Mouse (Mus musculus): ENCODE measurements at regions not wholly inside any gene's neighbourhood (a gene's known extent, or its start where the extent isn't known, plus 50 kb on each side); places are given as distances from the start of the nearest gene placed in this dataset.
A peak's percentile ranks its signal among the peaks of the same experiment; 100 is the strongest.
"Not testable (repeated sequence)": the region's sequence is repeated elsewhere in the genome, so short reads cannot be mapped to it uniquely, and the experiment has no call there.

GRCm38 (mm10) chr10:99353541-99354292 is 90.7 kb downstream of the Dusp6 start:
- H3K4me3 ChIP-seq: no peak overlapping the region
- no peaks in the 10 kb centered on the region for H3K27me3 ChIP-seq (ENCODE audit: low read depth, poor library complexity, severe bottlenecking)
- H3K36me3 ChIP-seq: no peaks in the 10 kb centered on the region
- DNase-seq (ENCODE audit: low spot score): no peak
- WGBS: 61% methylated on average over 18 of the region's 18 CpGs
- H3K27ac ChIP-seq (replicated peaks): no peak overlapping the region
- peaks cover 7% of the 10 kb centered on the region; the same call in 1 of the 2 replicates for H3K4me1 ChIP-seq
- H3K9me3 ChIP-seq (replicated peaks): no peaks in the 10 kb centered on the region

- no peaks in the 10 kb centered on the region for H3K27me3 ChIP-seq (ENCODE audit: low read depth, poor library complexity, severe bottlenecking)
- 86% methylated on average over 2 of the region's 2 CpGs for WGBS
- no peaks in the 10 kb centered on the region for H3K9me3 ChIP-seq (replicated peaks)
These were observed 91.3 kb downstream of the Dusp6 start for GRCm38 (mm10) chr10:99354352-99354751.

GRCm38 (mm10) chr10:99355303-99355702 is 92.3 kb downstream of the Dusp6 start:
- Histone ChIP-seq H3K4me3 (no peak overlapping the region), H3K36me3 (no peaks in the 10 kb centered on the region), H3K27ac (replicated peaks) (no peak overlapping the region), H3K27me3 (ENCODE audit: low read depth, poor library complexity, severe bottlenecking) (no peaks in the 10 kb centered on the region), H3K9me3 (replicated peaks) (no peaks in the 10 kb centered on the region), H3K4me1 (peaks cover 7% of the 10 kb centered on the region; the same call in 1 of the 2 replicates)
- WGBS: 93% methylated on average over 4 of the region's 4 CpGs
- DNase-seq (ENCODE audit: low spot score): no peak

More at GRCm38 (mm10) chr10:99354352-99354751, 91.3 kb downstream of the Dusp6 start:
- peaks cover 7% of the 10 kb centered on the region; the same call in 1 of the 2 replicates for H3K4me1 ChIP-seq
- H3K27ac ChIP-seq (replicated peaks): no peak overlapping the region
- DNase-seq (ENCODE audit: low spot score): no peak
- no peak overlapping the region for H3K4me3 ChIP-seq
- H3K36me3 ChIP-seq: no peaks in the 10 kb centered on the region

- H3K4me1 ChIP-seq: peaks cover 7% of the 10 kb centered on the region; the same call in 1 of the 2 replicates
- H3K36me3 ChIP-seq: no peaks in the 10 kb centered on the region
- 83% methylated on average over 5 of the region's 5 CpGs for WGBS
- no peaks in the 10 kb centered on the region for H3K9me3 ChIP-seq (replicated peaks)
- H3K27me3 ChIP-seq (ENCODE audit: low read depth, poor library complexity, severe bottlenecking): no peaks in the 10 kb centered on the region
- DNase-seq (ENCODE audit: low spot score): no peak
- H3K4me3 ChIP-seq: no peak overlapping the region
- H3K27ac ChIP-seq (replicated peaks): no peak overlapping the region
These were observed 93.2 kb downstream of the Dusp6 start for GRCm38 (mm10) chr10:99356221-99356620.

- WGBS: 89% methylated on average over 3 of the region's 3 CpGs
- H3K27me3 ChIP-seq (ENCODE audit: low read depth, poor library complexity, severe bottlenecking): no peaks in the 10 kb centered on the region
- no peak overlapping the region for H3K27ac ChIP-seq (replicated peaks)
- no peak overlapping the region for H3K4me3 ChIP-seq
- H3K4me1 ChIP-seq: peaks cover 7% of the 10 kb centered on the region; the same call in 1 of the 2 replicates
- H3K9me3 ChIP-seq (replicated peaks): no peaks in the 10 kb centered on the region
- no peaks in the 10 kb centered on the region for H3K36me3 ChIP-seq
- DNase-seq (ENCODE audit: low spot score): no peak
These were observed 93.9 kb downstream of the Dusp6 start for GRCm38 (mm10) chr10:99356883-99357282.

- 74% methylated on average over 4 of the region's 4 CpGs for WGBS
- Histone ChIP-seq H3K4me1 (peaks cover 7% of the 10 kb centered on the region; the same call in 1 of the 2 replicates), H3K4me3 (no peak overlapping the region), H3K27ac (replicated peaks) (no peak overlapping the region), H3K36me3 (no peaks in the 10 kb centered on the region), H3K27me3 (ENCODE audit: low read depth, poor library complexity, severe bottlenecking) (no peaks in the 10 kb centered on the region), H3K9me3 (replicated peaks) (no peaks in the 10 kb centered on the region)
- no peak for DNase-seq (ENCODE audit: low spot score)
These were observed 94.3 kb downstream of the Dusp6 start for GRCm38 (mm10) chr10:99357347-99357746.

- Histone ChIP-seq H3K4me3 (no peak overlapping the region), H3K9me3 (replicated peaks) (no peaks in the 10 kb centered on the region)
These were observed 95.2 kb downstream of the Dusp6 start for GRCm38 (mm10) chr10:99358256-99358655.

GRCm38 (mm10) chr10:99359439-99359866 is 96.4 kb downstream of the Dusp6 start:
- H3K36me3 ChIP-seq: no peaks in the 10 kb centered on the region
- H3K4me3 ChIP-seq: no peak overlapping the region
- H3K27me3 ChIP-seq (ENCODE audit: low read depth, poor library complexity, severe bottlenecking): no peaks in the 10 kb centered on the region
- no peaks in the 10 kb centered on the region for H3K4me1 ChIP-seq
- WGBS: 57% methylated on average over 2 of the region's 2 CpGs
- H3K27ac ChIP-seq (replicated peaks): no peak overlapping the region
- peaks cover 4% of the 10 kb centered on the region; the same call in 1 of the 2 replicates for H3K9me3 ChIP-seq (replicated peaks)
- no peak for DNase-seq (ENCODE audit: low spot score)

More at GRCm38 (mm10) chr10:99358256-99358655, 95.2 kb downstream of the Dusp6 start:
- H3K36me3 ChIP-seq: no peaks in the 10 kb centered on the region
- H3K27ac ChIP-seq (replicated peaks): no peak overlapping the region
- H3K4me1 ChIP-seq: peaks cover 7% of the 10 kb centered on the region; the same call in 1 of the 2 replicates
- DNase-seq (ENCODE audit: low spot score): no peak
- H3K27me3 ChIP-seq (ENCODE audit: low read depth, poor library complexity, severe bottlenecking): no peaks in the 10 kb centered on the region
- 79% methylated on average over 1 of the region's 1 CpGs for WGBS

GRCm38 (mm10) chr10:99360601-99361000 is 97.6 kb downstream of the Dusp6 start:
- H3K9me3 ChIP-seq (replicated peaks): peaks cover 11% of the 10 kb centered on the region; the same call in 1 of the 2 replicates
- H3K4me3 ChIP-seq; H3K27me3 ChIP-seq (ENCODE audit: low read depth, poor library complexity, severe bottlenecking); DNase-seq (ENCODE audit: low spot score); H3K4me1 ChIP-seq; H3K36me3 ChIP-seq; H3K27ac ChIP-seq (replicated peaks): not testable (repeated sequence)
- 58% methylated on average over 10 of the region's 10 CpGs for WGBS

- no peak overlapping the region for H3K4me3 ChIP-seq
- H3K27me3 ChIP-seq (ENCODE audit: low read depth, poor library complexity, severe bottlenecking): no peaks in the 10 kb centered on the region
- peaks cover 11% of the 10 kb centered on the region; the same call in 1 of the 2 replicates for H3K9me3 ChIP-seq (replicated peaks)
- no peaks in the 10 kb centered on the region for H3K36me3 ChIP-seq
- no peak for DNase-seq (ENCODE audit: low spot score)
- WGBS: 87% methylated on average over 7 of the region's 7 CpGs
- no peaks in the 10 kb centered on the region for H3K4me1 ChIP-seq
- no peak overlapping the region for H3K27ac ChIP-seq (replicated peaks)
These were observed 103.1 kb downstream of the Dusp6 start for GRCm38 (mm10) chr10:99366162-99366561.

GRCm38 (mm10) chr10:99367757-99368156 is 104.7 kb downstream of the Dusp6 start:
- 50% methylated on average over 6 of the region's 6 CpGs for WGBS
- H3K27me3 ChIP-seq (ENCODE audit: low read depth, poor library complexity, severe bottlenecking): no peaks in the 10 kb centered on the region
- H3K4me1 ChIP-seq: no peaks in the 10 kb centered on the region
- H3K9me3 ChIP-seq (replicated peaks): peaks cover 11% of the 10 kb centered on the region; the same call in 1 of the 2 replicates
- H3K4me3 ChIP-seq: no peak overlapping the region
- no peak overlapping the region for H3K27ac ChIP-seq (replicated peaks)
- no peak for DNase-seq (ENCODE audit: low spot score)
- no peaks in the 10 kb centered on the region for H3K36me3 ChIP-seq

GRCm38 (mm10) chr10:99375101-99375500 is 112.1 kb downstream of the Dusp6 start:
- no peak overlapping the region for H3K27ac ChIP-seq (replicated peaks)
- DNase-seq (ENCODE audit: low spot score): no peak
- H3K9me3 ChIP-seq (replicated peaks): no peaks in the 10 kb centered on the region
- H3K4me3 ChIP-seq: no peak overlapping the region
- WGBS: 56% methylated on average over 5 of the region's 5 CpGs
- no peaks in the 10 kb centered on the region for H3K27me3 ChIP-seq (ENCODE audit: low read depth, poor library complexity, severe bottlenecking)
- peaks cover 14% of the 10 kb centered on the region for H3K4me1 ChIP-seq
- no peaks in the 10 kb centered on the region for H3K36me3 ChIP-seq

- H3K4me1 ChIP-seq: peaks cover 14% of the 10 kb centered on the region
- H3K9me3 ChIP-seq (replicated peaks): no peaks in the 10 kb centered on the region
- no peak overlapping the region for H3K27ac ChIP-seq (replicated peaks)
- H3K27me3 ChIP-seq (ENCODE audit: low read depth, poor library complexity, severe bottlenecking): no peaks in the 10 kb centered on the region
- WGBS: 74% methylated on average over 8 of the region's 8 CpGs
- peak; percentile 21 for DNase-seq (ENCODE audit: low spot score)
- no peaks in the 10 kb centered on the region for H3K36me3 ChIP-seq
- no peak overlapping the region for H3K4me3 ChIP-seq
These were observed 113.4 kb downstream of the Dusp6 start for GRCm38 (mm10) chr10:99376430-99376829.

Measured in midbrain, embryonic 10.5 days (tissue).